Mouse (Mus musculus) megakaryocyte, embryonic 14.5 days (primary cell): ENCODE measurements around the gene Nucks1. TPM values are rescaled to one million over a fixed set of nuclear protein-coding genes. Genes with fewer than 3 reads are reported as not detected.
A peak's percentile ranks its signal among the peaks of the same experiment; 100 is the strongest.
"Not testable (repeated sequence)": the region's sequence is repeated elsewhere in the genome, so short reads cannot be mapped to it uniquely, and the experiment has no call there.

ENCODE experiments used
- H3K27me3 ChIP-seq: replicated peaks from 2 replicates; pipeline ENCODE3; 2012; ENCODE audit warnings: inconsistent platforms
- H3K36me3 ChIP-seq: replicated peaks from 2 replicates; pipeline ENCODE3; 2012; ENCODE audit warnings: low read length, inconsistent platforms, mixed read lengths
- H3K4me1 ChIP-seq: 2 replicates; pipeline ENCODE4 v1.6.1; 2012; ENCODE audit warnings: inconsistent platforms
- H3K4me3 ChIP-seq: replicated peaks from 2 replicates; pipeline ENCODE3; 2012; ENCODE audit warnings: moderate library complexity, mild to moderate bottlenecking, inconsistent platforms
- H3K9me3 ChIP-seq: 2 replicates; pipeline ENCODE4 v1.6.1; 2012; ENCODE audit warnings: inconsistent platforms
- FLI1 ChIP-seq: IDR thresholded peaks from 2 replicates; pipeline ENCODE4 v1.6.1; 2012; ENCODE audit warnings: low read length, inconsistent platforms, mixed read lengths
- GATA1 ChIP-seq: IDR thresholded peaks from 3 replicates; pipeline ENCODE4 v1.6.1; 2012; ENCODE audit warnings: mixed read lengths, low read length, inconsistent platforms, borderline replicate concordance
- polyA plus RNA-seq: library from polyadenylated mRNA; stranded (reverse); fragments of >175 nt; gene quantifications from 2 replicates; pipeline ENCODE4 v1.2.3, GENCODE M21; 2012; ENCODE audit warnings: low replicate concordance; ENCODE audit not compliant: insufficient read depth

Gene Nucks1
- polyA plus RNA-seq, 1 experiment, result 16.9 TPM

- no peaks in the 10 kb centered on the region for H3K9me3 ChIP-seq
- no peak for TF ChIP-seq GATA1
- no peak for TF ChIP-seq FLI1
- H3K36me3 ChIP-seq, result no peaks in the 10 kb centered on the region
- H3K27me3 ChIP-seq, result peaks cover 7% of the 10 kb centered on the region
- peaks cover 14% of the 10 kb centered on the region for H3K4me1 ChIP-seq
- no peak overlapping the region for H3K4me3 ChIP-seq
Observed at GRCm38 (mm10) chr1:131882787-131883186, 27.5 kb upstream of the Nucks1 start.

- Histone ChIP-seq H3K36me3 (no peaks in the 10 kb centered on the region), H3K9me3 (no peaks in the 10 kb centered on the region), H3K4me3 (no peak overlapping the region), H3K27me3 (peaks cover 7% of the 10 kb centered on the region), H3K4me1 (peaks cover 14% of the 10 kb centered on the region)
- TF ChIP-seq FLI1, result no peak
- TF ChIP-seq GATA1, result no peak
Observed at GRCm38 (mm10) chr1:131886173-131886572, 24.2 kb upstream of the Nucks1 start.

GRCm38 (mm10) chr1:131886641-131887040 lies 23.7 kb upstream of the Nucks1 start:
- TF ChIP-seq FLI1, result no peak
- no peak for TF ChIP-seq GATA1
- Histone ChIP-seq H3K9me3 (no peaks in the 10 kb centered on the region), H3K36me3 (no peaks in the 10 kb centered on the region), H3K4me3 (no peak overlapping the region), H3K27me3 (peaks cover 7% of the 10 kb centered on the region), H3K4me1 (peaks cover 14% of the 10 kb centered on the region)

GRCm38 (mm10) chr1:131890043-131890658 lies 20.2 kb upstream of the Nucks1 start:
- H3K9me3 ChIP-seq, result no peaks in the 10 kb centered on the region
- H3K36me3 ChIP-seq, result no peaks in the 10 kb centered on the region
- TF ChIP-seq FLI1, result no peak
- TF ChIP-seq GATA1, result no peak
- no peak overlapping the region for H3K4me3 ChIP-seq
- no peaks in the 10 kb centered on the region for H3K4me1 ChIP-seq
- peaks cover 7% of the 10 kb centered on the region for H3K27me3 ChIP-seq

GRCm38 (mm10) chr1:131891436-131891835 lies 18.9 kb upstream of the Nucks1 start:
- Histone ChIP-seq H3K4me3 (no peak overlapping the region), H3K27me3 (peaks cover 11% of the 10 kb centered on the region), H3K9me3 (no peaks in the 10 kb centered on the region), H3K4me1 (no peaks in the 10 kb centered on the region), H3K36me3 (no peaks in the 10 kb centered on the region)
- TF ChIP-seq FLI1 (no peak), GATA1 (no peak)

GRCm38 (mm10) chr1:131902679-131903078 lies 7.7 kb upstream of the Nucks1 start:
- no peak overlapping the region for H3K4me3 ChIP-seq
- H3K9me3 ChIP-seq, result no peaks in the 10 kb centered on the region
- no peak for TF ChIP-seq FLI1
- TF ChIP-seq GATA1, result no peak
- no peaks in the 10 kb centered on the region for H3K36me3 ChIP-seq
- H3K4me1 ChIP-seq, result peaks cover 32% of the 10 kb centered on the region
- H3K27me3 ChIP-seq, result peaks cover 3% of the 10 kb centered on the region

- peaks cover 38% of the 10 kb centered on the region for H3K4me1 ChIP-seq
- peaks cover 3% of the 10 kb centered on the region for H3K27me3 ChIP-seq
Observed at GRCm38 (mm10) chr1:131903251-131903650, 7.1 kb upstream of the Nucks1 start.

GRCm38 (mm10) chr1:131905497-131905896 lies 4.8 kb upstream of the Nucks1 start:
- Histone ChIP-seq H3K36me3 (no peaks in the 10 kb centered on the region), H3K4me1 (peaks cover 54% of the 10 kb centered on the region), H3K4me3 (no peak overlapping the region), H3K27me3 (peaks cover 2% of the 10 kb centered on the region), H3K9me3 (no peaks in the 10 kb centered on the region)
- TF ChIP-seq FLI1, result no peak
- no peak for TF ChIP-seq GATA1

More at GRCm38 (mm10) chr1:131903251-131903650, 7.1 kb upstream of the Nucks1 start:
- no peaks in the 10 kb centered on the region for H3K9me3 ChIP-seq
- no peak for TF ChIP-seq FLI1
- TF ChIP-seq GATA1, result no peak
- H3K36me3 ChIP-seq, result no peaks in the 10 kb centered on the region
- H3K4me3 ChIP-seq, result no peak overlapping the region

GRCm38 (mm10) chr1:131908456-131908855 lies 1.9 kb upstream of the Nucks1 start:
- H3K4me1 ChIP-seq, result peaks cover 60% of the 10 kb centered on the region
- no peaks in the 10 kb centered on the region for H3K27me3 ChIP-seq
- H3K4me3 ChIP-seq, result peak overlapping the region; percentile 87
- H3K9me3 ChIP-seq, result no peaks in the 10 kb centered on the region
- H3K36me3 ChIP-seq, result peaks cover 5% of the 10 kb centered on the region
- TF ChIP-seq GATA1 (peak; percentile 55; the same call in 2 of the 3 replicates), FLI1 (no peak)

GRCm38 (mm10) chr1:131909236-131909635 lies 1.1 kb upstream of the Nucks1 start:
- not testable (repeated sequence) for H3K9me3 ChIP-seq, H3K27me3 ChIP-seq, H3K36me3 ChIP-seq
- H3K4me1 ChIP-seq, result peaks cover 60% of the 10 kb centered on the region
- H3K4me3 ChIP-seq, result peak overlapping the region; percentile 87
